Mouse (Mus musculus): ENCODE measurements around the gene Lrrk2.
"Not testable (repeated sequence)": the region's sequence is repeated elsewhere in the genome, so short reads cannot be mapped to it uniquely, and the experiment has no call there.

Gene Lrrk2

GRCm38 (mm10) chr15:91806463-91806862 lies 133.5 kb downstream of the Lrrk2 start:
- no peak for DNase-seq (ENCODE audit: low spot score)

GRCm38 (mm10) chr15:91835319-91835718 lies 162.3 kb downstream of the Lrrk2 start:
- DNase-seq (ENCODE audit: low spot score), result no peak

DNA sequence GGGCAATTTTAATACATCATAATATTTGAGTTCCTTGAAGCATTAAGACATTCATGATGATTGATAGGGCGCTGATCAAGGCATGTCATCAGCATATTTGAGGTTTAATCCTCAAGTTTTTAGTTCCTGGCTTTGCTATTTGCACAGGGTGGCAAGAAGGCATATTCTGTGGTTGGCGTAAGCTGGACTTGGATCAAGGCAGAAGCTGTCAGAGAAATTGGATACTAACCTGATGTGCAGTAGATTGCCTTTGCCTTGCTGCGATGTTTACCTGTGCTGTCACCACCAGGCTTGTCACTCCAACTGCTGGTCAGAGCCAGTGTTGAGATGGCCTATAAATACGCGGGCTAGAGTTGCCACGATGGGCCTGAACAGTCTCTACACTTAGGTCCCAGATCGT lies 165.0 kb downstream of the Lrrk2 start, which contains the start of gene Smgc:
TSS of gene Smgc (plus strand) at position 301 of the 400 bp plus-strand sequence.
- no peak for DNase-seq (ENCODE audit: low spot score)

DNA sequence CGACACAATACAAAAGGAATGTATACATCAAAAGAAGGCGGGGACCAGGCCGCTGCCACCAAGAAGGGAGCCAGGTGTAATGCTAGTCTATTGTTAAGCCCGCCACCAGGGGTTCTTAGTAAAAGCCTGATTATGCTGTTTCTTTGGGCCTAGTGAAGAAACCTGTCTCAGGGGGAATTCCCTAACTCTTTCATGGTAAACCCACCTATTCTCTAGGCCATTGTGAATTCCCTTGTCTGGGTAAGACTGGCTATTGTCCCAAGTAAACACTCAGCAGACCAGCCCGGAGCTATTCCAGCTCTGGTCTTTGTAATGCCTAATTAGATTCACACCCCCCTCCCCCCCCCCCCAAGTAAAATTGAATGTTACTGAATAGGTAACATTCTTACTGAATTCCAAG lies 191.2 kb downstream of the Lrrk2 start:
- not testable (repeated sequence) for DNase-seq (ENCODE audit: low spot score)

Measured in retina, embryonic 14.5 days (tissue).